Mouse (Mus musculus): Measurements from ENCODE around the gene Nbea.

GRCm38 (mm10) chr3:55688098-55688497 is 495.4 kb downstream of the Nbea start:
- TF ChIP-seq CTCF (IDR thresholded peaks at IDR 0.05 in 2 of 3, conservative IDR thresholded peaks at IDR 0.05 in 1 of 3; ENCODE audit: control insufficient read depth in 1 of 3, insufficient read depth in 1 of 3, low read depth in 2 of 3, low read length in 3 of 3, poor library complexity in 1 of 3, severe bottlenecking in 1 of 3): no peak
- no peak for TF ChIP-seq MAZ (IDR thresholded peaks at IDR 0.05; ENCODE audit: low read depth, low read length)
- no peak for TF ChIP-seq EP300 (IDR thresholded peaks at IDR 0.05; ENCODE audit: low read depth in 1 of 2, low read length in 2 of 2)
- no peak for TF ChIP-seq RCOR1 (IDR thresholded peaks at IDR 0.05; ENCODE audit: low read depth, low read length)
- TF ChIP-seq POLR2A (IDR thresholded peaks at IDR 0.05; ENCODE audit: control insufficient read depth in 1 of 2, insufficient read depth in 1 of 2, low read depth in 1 of 2, low read length in 2 of 2, poor library complexity in 1 of 2): no peak
- no peak for TF ChIP-seq ZNF384 (IDR thresholded peaks at IDR 0.05; ENCODE audit: low read depth, low read length)
- no peak for TF ChIP-seq ZC3H11A (IDR thresholded peaks at IDR 0.05; ENCODE audit: low read depth, low read length)
